ENCODE assay signal across 8 mouse cellular contexts in genomic region chr16:15084147-15084752, GRCm38 (mm10).
DNase-seq lines count a peak whose midpoint lies in the region; ATAC-seq lines count a peak whose summit lies in the region.

No protein-coding gene starts in this region.

- H3K4me2 ChIP-seq in heart, embryonic 11.5 days, result peak overlapping the region; percentile 80
- H3K4me2 ChIP-seq in hindbrain, embryonic 13.5 days, result peak overlapping the region; percentile 84
- peak overlapping the region; percentile 88 for H3K4me2 ChIP-seq in midbrain, embryonic 14.5 days (ENCODE audit: low read length)

- H3K9me3 ChIP-seq in heart, embryonic 11.5 days (replicated peaks; ENCODE audit: control insufficient read depth, low read length), result no peaks in the 10 kb centered on the region
- no peaks in the 10 kb centered on the region for H3K9me3 ChIP-seq in hindbrain, embryonic 13.5 days
- no peaks in the 10 kb centered on the region for H3K9me3 ChIP-seq in midbrain, embryonic 14.5 days (ENCODE audit: control insufficient read depth, low read length)

- peaks cover 2% of the 10 kb centered on the region; the same call in 1 of the 2 replicates for H3K4me1 ChIP-seq in heart, embryonic 11.5 days (ENCODE audit: control insufficient read depth, insufficient read depth, low read length)
- peaks cover 14% of the 10 kb centered on the region for H3K4me1 ChIP-seq in hindbrain, embryonic 13.5 days (replicated peaks)
- H3K4me1 ChIP-seq in midbrain, embryonic 14.5 days (ENCODE audit: control insufficient read depth, insufficient read depth, low read length), result 0 out of 2 replicates have a peak, but pooled peaks cover 4% of the 10 kb centered on the region

- no peak for ATAC-seq in heart, embryonic 11.5 days (replicated peaks; ENCODE audit: insufficient number of reproducible peaks, low FRiP score, low TSS enrichment)
- ATAC-seq in hindbrain, embryonic 13.5 days (ENCODE audit: low FRiP score), result peak; percentile 62
- peak; percentile 31; the same call in 1 of the 2 replicates for ATAC-seq in midbrain, embryonic 14.5 days (ENCODE audit: low FRiP score, low TSS enrichment)

- H3K4me3 ChIP-seq in heart, embryonic 11.5 days (ENCODE audit: low read depth, low read length), result peak overlapping the region; percentile 53
- H3K4me3 ChIP-seq in hindbrain, embryonic 13.5 days, result peak overlapping the region; percentile 47
- H3K4me3 ChIP-seq in midbrain, embryonic 14.5 days (replicated peaks; ENCODE audit: low read depth, low read length), result peak overlapping the region; percentile 51

- no peaks in the 10 kb centered on the region for H3K27me3 ChIP-seq in heart, embryonic 11.5 days (ENCODE audit: control insufficient read depth, insufficient read depth, low read length)
- peaks cover 21% of the 10 kb centered on the region for H3K27me3 ChIP-seq in hindbrain, embryonic 13.5 days
- peaks cover 5% of the 10 kb centered on the region; the same call in 1 of the 2 replicates for H3K27me3 ChIP-seq in midbrain, embryonic 14.5 days (ENCODE audit: control insufficient read depth, insufficient read depth, low read length)

- H3K36me3 ChIP-seq in heart, embryonic 11.5 days (ENCODE audit: control insufficient read depth, insufficient read depth, low read length), result no peaks in the 10 kb centered on the region
- H3K36me3 ChIP-seq in hindbrain, embryonic 13.5 days, result no peaks in the 10 kb centered on the region
- H3K36me3 ChIP-seq in midbrain, embryonic 14.5 days (ENCODE audit: control insufficient read depth, insufficient read depth, low read length), result no peaks in the 10 kb centered on the region

- no peak for DNase-seq in heart, postnatal 4 days
- DNase-seq in adipocyte (ENCODE audit: low spot score), result peak; percentile 51
- peak; percentile 1 for DNase-seq in midbrain, embryonic 14.5 days
- DNase-seq in urinary bladder, postnatal 10 days (ENCODE audit: low spot score), result no peak
- DNase-seq in right cerebral cortex, adult 18-20 months, result no peak
- DNase-seq in cerebellum, adult 9-11 months, result no peak

- H3K27ac ChIP-seq in heart, embryonic 11.5 days (ENCODE audit: low read depth, low read length), result peak overlapping the region; percentile 57
- H3K27ac ChIP-seq in hindbrain, embryonic 13.5 days, result no peak overlapping the region
- no peak overlapping the region for H3K27ac ChIP-seq in midbrain, embryonic 14.5 days (replicated peaks; ENCODE audit: low read depth, low read length)

- H3K9ac ChIP-seq in heart, embryonic 11.5 days (ENCODE audit: low read depth, low read length), result peak overlapping the region; percentile 44; the same call in 1 of the 2 replicates
- H3K9ac ChIP-seq in hindbrain, embryonic 13.5 days, result peak overlapping the region; percentile 59
- H3K9ac ChIP-seq in midbrain, embryonic 14.5 days (replicated peaks; ENCODE audit: low read length), result peak overlapping the region; percentile 49

- WGBS in heart, embryonic 11.5 days (ENCODE audit: insufficient replicate concordance), result 21% methylated on average over 10 of the region's 10 CpGs
- 16% methylated on average over 10 of the region's 10 CpGs for WGBS in hindbrain, embryonic 13.5 days
- WGBS in midbrain, embryonic 14.5 days, result 17% methylated on average over 10 of the region's 10 CpGs

Comparison
In these comparisons a context has a peak if more than half of its experiments do, and no peak if none do; other contexts are left out.
1. DNase-seq: peak in adipocyte (single experiment) and midbrain, embryonic 14.5 days (single experiment); none in heart, postnatal 4 days (single experiment), urinary bladder, postnatal 10 days (single experiment), right cerebral cortex, adult 18-20 months (single experiment) and cerebellum, adult 9-11 months (single experiment).
2. Peak in every context shown above with its lines, with median percentiles within 50 percentile points of each other: H3K4me2 ChIP-seq, H3K4me3 ChIP-seq and H3K9ac ChIP-seq.